Mouse (Mus musculus): ENCODE results near the gene Tmem139. TPM values are rescaled to one million over a fixed set of nuclear protein-coding genes. Genes with fewer than 3 reads are reported as not detected.

Tmem139 gene
- under 1 TPM in 1 of 2 experiments, not detected in 1; 0.38 TPM for total RNA-seq (2021)

DNA sequence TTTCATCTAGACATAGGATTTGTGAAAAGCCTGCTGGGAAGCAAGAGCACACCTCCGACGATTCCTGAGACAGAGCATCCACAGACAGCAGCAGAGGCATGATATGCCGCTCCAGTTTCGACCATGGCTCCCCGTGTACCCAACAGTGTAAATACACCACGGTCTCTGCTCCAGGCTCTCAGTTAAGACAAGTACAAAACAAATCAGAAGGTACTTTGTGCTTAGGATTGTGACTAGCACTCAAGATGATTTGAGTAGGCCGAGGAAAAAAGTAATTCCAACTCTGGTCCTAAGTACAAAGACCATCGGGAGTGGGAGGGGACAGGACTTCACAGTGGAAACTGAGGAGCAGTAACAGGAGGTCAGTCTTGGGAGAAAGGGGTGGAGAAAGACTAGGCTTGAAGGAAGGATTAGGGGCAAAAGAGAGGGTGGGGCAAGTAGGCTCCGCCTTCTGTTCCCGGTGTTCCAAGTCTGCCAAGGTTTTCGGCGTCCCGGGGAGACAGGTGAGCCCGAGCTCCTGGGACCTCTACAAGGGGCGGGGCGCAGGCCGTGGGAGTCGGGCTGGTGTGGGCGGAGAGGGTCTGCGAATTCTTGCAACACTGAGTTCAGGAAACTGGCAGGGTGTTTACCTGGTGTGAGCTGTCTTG, at the start of gene Tmem139:
TSS of gene Tmem139 (plus strand) at position 447 of the 647 bp plus-strand sequence.
- no peak for DNase-seq

DNA sequence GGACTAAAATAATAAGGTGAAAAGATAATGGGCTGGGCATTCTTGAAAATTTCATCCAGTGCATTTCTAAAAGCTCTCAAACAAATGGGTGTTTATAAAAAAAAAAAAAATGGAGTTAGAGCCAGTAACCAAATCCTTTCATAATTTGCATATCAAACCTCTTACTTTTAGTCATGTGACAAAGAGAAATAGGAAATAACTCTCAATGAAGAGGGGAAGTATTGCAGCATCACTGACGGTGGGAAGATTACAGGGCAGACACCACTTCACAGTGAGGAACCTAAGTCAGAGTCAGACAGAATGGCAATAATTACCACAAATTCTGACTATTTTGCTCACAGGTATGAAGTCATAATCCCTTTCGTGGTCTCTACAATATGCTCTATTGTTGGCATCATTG, 46.7 kb upstream of the Tmem139 start, which contains the start of gene Tas2r144:
TSS of gene Tas2r144 (plus strand) at position 301 of the 400 bp plus-strand sequence.
- no peak for DNase-seq

DNA sequence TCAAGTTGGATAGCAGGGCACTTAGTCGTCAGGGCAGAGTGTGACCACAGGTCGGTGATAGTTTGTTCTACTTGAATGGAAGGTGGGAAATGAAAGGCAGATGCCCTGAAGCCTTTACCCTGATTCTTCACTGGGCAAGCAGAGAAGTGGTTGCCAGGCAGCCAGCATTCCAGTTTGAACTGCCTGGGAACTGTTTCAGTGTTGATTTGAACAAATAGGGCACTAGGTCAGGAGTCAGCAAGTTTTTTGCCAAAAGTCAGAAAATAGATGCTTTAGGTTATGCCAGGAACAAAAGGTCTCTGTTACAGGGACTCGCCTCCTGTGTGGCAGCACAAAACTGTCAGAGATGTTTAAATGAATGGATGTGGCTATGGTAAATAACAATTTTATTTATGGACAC, 39.5 kb upstream of the Tmem139 start:
- no peak for DNase-seq

DNA sequence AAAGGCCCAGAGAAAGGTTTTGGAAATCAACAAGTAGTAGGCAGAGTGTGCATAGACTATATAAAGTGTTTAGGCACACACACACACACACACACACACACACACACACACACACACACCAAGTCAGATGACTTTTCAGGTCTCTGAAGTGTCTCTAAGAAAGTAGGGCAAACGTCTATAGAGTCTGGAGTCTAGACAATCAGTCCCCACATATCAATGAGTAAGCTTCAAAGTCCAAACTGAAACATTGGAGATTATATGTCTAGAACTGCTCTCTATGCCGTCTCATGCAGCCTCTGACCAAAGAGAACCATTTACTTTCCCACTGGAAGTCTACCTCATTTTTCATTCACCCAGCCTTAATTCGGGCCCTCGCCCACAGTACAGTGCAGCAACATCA, 36.7 kb upstream of the Tmem139 start:
- no peak for DNase-seq

DNA sequence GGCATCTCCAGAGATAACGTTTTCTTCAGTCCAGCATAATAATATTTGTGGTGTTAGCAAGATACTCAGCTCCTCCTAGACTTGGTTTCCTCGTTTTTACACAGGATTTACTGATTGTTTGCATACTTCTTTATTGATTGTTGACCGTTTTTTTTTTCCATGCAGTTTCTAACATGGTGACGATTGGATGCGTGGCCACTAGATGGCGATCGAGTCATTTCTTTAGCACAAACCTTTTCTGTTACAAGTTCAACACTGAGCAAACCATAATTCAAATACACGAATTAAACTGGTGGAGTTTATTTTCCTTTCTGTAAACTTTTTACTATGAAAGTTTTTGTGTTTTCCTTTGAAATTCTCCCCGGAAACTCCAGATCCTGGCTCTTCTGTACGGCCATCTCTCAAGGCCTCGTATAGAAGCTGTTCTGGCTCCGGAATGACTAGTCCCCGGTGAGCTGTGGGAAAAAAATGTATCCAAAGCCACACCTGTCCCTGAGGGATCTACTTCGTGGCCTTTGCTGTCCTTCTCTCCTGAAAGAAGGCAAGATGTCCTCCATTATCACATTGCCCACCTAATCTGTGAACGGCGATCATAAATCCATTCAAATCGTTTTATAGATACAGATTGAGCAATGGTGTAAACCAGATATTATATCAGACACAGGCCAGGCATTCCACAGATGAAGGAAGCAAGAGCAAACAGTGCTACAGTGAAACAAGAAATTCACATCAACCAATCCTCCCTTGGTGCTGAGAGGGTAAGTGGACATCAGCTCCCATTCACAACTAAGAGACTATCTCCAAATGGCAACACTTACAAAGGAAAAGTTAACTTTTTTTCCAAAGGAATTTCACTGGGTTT, 34.3 kb upstream of the Tmem139 start:
- DNase-seq, result peak; percentile 73

DNA sequence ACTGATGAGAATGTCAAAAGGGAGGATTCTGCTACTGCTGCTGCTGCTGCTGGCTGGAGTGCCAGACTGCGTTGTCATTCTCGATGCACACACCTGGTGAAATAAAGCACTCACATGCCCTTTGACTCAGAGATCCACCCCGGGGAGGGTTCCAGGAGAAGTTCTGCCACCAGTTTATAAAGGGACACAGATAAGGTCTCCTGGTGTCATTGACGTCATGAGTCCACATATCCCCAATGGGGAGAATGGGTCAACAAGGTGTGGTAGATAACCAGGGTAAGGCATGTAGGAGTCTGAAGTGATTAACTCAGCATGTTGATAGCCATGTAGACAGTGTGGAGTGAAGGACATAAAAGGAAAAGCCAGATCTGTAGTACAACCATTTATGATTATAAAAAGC, 32.2 kb upstream of the Tmem139 start:
- DNase-seq, result no peak

DNA sequence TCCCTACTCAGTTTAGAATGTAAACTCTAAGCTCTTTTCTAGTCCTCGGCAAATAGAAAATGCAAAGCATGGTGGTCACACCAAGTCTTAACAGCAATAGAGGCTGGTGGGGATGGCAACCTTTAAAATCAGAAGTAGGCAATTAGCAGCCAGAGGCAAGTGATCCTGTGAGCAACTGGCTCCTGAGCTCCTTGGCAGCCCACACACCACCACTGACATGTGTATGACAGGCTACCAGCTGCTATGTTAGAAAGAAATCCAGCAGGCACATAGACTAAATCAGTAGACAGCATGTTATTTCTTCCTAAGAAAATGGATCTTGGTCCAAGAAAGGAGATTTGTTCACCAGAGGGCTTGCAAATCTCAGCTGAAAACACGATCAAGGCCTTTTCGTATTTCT, 30.6 kb upstream of the Tmem139 start:
- no peak for DNase-seq

DNA sequence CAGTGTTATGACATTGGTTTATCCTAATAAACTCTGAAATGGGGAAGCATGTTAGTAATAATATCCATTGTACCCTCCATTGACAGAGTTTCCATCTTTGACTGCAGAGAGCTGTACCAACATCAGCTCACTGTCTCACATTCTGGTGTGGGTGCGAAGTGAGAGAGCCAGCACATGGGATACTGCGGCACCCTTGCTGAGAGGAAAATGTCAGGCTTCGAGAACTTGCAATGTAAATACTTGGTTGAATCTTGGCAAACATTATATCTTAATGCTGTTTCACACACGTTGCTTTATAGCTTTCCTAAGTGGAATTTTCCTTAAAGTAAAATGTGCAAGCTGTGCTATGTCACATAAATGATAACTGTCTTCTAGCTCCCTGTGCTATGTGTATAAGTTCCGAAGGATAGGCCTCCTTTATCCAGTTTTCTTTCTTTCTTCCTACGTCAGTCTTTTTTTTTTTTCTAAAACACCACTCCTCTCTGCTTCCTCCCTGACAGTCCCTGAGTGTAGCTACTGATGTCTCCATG, 24.4 kb upstream of the Tmem139 start:
- no peak for DNase-seq

DNA sequence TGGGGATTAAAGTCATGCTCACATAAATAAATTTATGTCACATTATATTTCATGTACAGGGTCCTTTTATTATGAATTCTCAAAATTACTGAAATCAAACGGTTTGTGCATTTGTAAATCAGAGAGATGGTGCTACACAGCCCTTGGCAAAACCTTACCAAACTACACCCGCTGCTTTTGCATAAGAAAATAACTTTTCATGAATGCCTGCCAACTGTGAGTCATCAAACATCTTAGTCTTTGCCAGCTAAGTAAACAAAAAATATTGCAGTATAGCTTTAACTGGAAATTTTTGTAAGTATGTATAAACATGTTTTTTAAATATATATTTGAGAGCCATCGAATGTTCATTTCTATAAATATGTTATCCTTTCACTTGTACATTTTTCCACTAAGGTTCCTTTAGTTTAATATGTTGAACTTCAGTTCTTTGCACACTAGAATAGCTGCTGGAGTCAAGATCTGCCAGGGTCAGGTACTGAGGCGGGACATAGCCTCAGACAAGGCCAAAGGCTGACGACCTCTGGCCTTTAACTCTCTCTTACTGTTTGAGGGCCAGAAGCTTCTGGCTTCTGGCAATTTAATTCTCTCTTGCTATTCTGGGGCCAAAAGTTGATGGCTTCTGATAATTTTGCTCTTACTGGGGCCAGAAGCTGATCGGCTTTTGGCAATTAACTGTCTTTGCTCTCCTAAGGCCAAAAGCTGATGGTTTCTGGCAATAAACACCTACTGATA, 20.3 kb upstream of the Tmem139 start:
- no peak for DNase-seq

DNA sequence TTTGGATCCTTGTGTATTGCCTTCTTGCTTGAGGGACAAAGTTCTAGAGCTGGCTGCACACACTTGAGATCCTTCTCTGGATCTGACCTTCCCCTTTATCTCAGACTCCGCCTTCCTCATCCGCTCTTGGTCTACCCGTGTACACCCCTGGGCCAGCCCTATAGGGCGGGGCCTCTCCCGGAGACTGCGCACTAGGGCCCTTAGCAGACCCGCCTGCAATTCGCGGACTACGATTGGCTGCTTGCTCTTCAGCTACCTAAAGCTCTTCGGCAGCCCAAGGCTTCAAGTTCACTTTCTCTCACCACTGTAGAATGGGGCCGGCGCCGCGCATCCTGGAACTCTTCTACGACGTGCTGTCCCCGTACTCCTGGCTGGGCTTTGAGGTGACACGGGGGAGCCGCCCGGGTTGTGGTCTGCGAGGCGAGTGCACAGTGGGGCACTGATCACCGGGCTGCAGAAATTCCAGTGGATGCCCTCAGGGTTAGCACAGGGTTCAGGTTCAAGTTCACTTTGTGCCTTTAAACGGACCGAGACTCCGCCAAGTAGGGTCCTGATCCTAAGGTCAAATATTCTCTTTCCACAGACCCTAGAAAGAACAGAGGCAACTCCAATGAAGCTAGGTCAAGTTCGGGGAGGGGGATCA, 15.9 kb upstream of the Tmem139 start, which contains the start of gene Gstk1:
TSS of gene Gstk1 (plus strand) at position 225 of the 643 bp plus-strand sequence.
- DNase-seq, result peak; percentile 80

DNA sequence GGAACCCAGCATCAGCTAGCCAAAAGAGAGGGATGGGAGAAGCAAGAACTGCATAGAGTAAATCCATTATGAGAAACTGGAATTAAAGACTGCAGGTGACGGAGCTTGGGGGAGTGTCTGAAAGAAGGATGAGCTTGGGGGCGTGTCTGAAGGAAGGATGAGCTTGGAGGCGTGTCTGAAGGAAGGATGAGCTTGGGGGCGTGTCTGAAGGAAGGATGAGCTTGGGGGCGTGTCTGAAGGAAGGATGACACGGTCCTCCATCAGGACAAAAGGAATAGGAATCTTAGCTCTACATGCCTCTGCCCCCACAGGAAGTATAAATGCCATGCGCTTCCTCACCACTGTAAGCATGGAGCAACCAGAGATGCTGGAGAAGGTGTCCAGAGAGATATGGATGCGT, 14.6 kb upstream of the Tmem139 start:
- no peak for DNase-seq

DNA sequence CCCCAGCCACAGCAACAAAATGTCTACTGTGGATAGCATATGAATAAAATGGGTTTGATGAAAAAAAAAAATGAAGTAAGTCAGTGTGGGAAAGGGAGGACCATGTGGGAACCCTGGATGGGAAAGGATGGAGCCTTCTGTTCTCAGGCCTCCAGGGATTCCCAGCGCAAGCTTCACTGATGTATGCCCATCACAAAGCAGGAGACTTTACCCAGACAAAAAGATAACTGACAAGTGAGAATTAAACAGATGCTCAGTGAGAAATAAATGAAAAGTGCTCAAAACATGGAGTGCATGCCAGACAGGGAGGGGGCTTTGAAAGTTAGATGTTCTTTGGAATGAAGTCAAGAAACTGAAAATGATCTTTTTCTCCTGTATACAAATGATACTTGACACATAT, 13.8 kb upstream of the Tmem139 start:
- DNase-seq, result no peak

DNA sequence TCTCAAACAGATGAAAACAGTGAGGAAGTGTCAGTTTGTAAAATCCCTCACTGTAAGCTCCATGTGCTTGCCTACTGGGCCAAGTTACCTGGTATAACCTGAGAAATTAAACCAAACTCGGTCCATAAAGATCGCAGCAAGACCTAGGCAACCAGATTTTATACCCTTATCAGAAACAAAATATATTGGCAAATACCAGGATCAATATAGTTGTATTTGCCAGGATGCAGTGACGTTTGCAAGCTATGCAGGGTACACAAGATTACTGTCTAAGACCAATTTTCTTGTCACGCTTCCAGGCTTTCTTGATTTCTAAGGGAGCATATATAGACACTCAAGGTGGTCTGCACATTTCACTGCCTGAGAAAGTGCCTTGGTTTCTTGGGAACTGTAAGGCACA, 10.0 kb upstream of the Tmem139 start:
- no peak for DNase-seq

DNA sequence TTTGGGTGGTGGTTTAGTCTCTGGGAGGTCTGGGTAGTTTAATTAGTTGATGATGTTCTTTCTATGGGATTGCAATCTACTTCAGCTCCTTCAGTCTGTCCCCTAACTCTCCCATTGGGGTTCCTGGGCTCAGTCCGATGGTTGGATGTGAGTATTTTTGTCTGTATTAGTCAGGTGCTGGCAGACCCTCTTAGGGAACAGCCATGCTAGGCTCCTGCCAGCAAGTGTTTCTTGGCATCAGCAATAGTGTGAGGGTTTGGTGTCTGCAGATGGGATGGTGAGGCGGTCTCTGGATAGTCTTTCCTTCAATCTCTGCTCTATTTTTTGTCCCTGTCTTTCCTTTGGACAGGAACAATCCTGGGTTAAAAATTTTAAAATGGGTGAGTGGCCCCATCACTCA, 8.7 kb upstream of the Tmem139 start:
- DNase-seq, result no peak

DNA sequence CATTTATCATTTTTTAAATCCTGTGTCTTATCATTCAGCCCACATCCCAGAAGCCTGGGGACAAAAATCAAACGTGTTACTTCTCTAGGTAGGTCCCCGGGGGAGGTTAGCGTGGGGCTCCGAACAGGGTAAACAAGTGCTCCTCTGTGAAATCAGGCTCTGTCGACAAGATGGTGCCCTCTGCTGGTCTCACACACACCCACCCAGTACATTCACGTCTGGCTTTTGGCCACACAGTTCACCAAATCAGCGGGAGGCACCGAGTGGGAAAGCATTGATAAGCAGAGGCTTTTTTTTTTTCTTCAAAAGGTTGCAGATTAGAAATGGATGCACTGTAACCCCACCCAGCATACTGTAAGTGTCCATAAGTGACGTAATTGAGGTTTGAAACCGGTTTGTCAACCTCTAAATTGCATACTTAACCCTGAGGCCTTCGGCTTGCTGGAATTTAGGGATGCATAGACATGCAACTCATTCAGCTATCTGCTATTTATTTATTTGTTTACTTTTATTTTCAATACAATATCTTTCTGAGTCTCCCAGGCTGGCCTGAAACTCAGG, 4.4 kb upstream of the Tmem139 start:
- peak; percentile 60 for DNase-seq

DNA sequence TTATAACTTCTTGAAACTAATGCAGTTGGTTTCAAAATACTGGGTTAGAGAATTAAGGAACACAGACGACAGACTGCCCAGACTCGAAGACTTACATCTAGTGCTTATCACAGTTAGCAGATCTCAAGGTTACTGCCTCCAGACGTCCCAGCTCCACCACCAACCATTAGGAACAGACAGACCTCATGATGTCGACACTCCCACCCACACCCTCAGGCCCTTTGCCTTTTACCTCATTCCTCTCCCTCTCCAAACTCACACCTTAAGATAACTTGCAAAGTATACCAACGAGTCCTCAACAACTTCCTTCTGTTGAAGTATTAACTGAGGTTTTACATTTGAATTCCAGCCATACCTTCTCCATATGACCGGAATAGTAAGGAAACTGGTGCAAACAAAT, 1.3 kb upstream of the Tmem139 start:
- DNase-seq, result no peak

DNA sequence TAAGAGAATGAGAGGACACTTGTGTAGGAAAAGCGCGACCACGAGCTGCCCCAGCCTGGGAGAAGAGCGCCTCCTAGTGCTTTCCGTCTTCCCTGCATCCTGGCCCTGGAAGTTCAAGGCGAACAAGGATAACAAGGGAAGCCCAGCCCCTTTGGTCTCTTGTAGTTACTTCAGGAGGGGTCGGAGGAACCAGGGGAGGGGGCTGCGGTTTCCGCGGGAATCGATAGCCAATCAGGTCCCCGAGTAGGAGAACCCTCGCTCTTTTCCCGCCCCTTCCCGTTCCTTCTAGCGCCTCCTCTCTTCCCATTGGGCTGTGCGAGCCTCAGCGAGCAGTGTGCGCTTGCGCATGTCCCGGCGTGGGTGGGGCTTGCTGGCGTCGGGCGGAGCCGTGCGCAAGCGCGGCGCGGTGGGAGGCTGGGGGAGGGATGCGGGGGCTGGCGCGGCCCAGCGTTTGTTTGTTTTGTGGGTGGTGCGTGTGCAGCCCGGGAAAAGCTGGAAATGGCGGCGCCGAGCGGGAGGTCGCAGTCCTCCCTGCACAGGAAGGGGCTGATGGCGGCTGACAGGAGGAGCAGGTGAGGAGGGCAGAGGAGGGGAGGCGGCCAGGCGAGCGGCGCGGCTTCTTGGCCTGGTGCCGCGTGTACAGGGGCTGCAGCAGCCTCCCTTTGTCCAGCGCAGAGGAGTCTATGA, 3.0 kb downstream of the Tmem139 start, which contains the start of gene Casp2:
TSS of gene Casp2 (plus strand) at position 360 of the 687 bp plus-strand sequence.
- DNase-seq, result peak; percentile 99

DNA sequence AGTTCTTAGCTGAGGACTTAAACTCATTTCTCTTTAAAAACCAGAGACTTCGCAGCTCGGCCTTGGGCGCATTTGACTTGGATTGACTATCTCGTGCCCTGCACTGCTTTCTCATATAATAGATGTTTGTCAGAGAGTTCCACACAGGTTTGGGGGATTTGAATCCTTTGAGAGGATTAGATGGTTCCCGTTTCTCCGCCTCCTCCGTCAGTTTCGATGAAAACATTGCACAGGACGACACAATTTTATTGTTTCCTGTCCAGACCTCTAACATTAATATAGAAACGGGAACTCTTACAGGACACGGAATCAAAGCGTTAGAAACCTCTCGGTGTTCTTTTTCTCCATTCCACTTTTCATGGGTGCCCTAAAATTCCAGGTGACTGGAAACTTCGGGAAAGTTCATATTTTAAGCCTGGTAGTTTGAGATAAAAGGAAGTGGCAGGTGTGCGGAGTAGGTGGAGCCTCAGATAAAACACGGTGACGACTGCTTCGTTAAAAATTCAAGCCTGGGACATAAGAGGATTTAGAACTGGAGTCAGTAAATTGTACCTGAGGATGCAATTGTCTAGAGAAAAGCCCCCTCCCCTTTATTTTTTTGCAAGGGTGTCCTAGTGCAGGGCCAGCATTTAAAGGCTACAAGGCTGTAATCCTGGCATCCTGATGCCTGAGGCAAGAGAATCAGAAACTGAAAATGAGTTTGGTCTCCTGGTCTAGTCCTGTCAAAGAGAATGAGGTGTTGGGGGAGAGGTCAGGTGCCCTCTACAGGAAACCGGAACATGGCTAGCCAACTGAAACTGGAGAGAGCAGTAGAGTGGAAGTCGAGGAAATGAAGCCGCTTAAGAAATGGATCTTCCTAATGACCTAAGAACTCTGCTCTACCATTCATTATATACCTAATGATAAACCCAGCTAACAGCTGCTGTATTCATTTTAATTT, 3.9 kb downstream of the Tmem139 start:
- no peak for DNase-seq

DNA sequence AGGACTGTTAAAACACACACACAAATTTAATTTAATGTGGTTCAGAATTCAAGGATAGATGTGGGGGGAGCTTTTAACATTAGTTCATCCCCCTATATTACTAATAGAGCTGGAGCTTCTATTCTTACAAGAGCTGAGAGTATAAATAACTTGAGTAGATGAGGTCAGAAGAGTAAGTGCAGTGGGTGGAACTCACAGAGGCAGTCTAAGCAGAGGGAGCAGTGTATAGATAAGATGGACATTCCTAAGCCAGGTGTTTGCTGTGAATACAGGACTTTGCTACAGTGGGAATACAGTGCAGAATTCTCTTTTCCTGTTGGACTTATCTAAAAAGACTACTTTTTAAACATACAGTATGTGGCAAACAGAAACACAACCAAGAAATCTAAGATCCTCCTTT, 9.0 kb downstream of the Tmem139 start:
- DNase-seq, result no peak

DNA sequence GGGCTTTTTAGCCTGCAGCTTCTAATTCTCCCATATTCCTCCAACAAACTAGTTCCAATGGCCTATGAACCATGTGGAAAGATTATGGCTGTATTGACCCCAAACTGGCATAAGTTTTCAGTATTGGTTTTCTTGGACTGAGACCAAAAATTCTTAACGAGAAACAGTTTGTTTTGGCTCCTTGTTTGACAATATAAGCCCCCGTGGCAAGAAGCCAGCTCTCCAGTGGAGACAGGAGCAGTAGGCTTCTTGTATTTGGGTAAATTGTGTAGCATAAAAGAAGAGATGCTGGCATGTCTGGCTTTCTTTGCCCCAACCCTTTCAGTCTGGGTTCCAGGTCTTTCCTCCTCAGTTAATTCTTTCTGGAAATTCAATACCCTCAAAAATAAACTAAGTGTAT, 14.4 kb downstream of the Tmem139 start:
- DNase-seq, result no peak

Measured in heart, postnatal 4 days (tissue).